Mouse (Mus musculus) embryonic fibroblast, embryonic 13.5 days (primary cell): ENCODE results near the gene Pcdh9.

Source experiments
- CTCF ChIP-seq: IDR thresholded peaks from 2 replicates; pipeline ENCODE4 v1.5.1; 2011; ENCODE audit warnings: mild to moderate bottlenecking, control low read depth, low read length, moderate library complexity, borderline replicate concordance; ENCODE audit not compliant: insufficient read depth
- POLR2A ChIP-seq: IDR thresholded peaks from 2 replicates; pipeline ENCODE4 v1.6.1; 2011; ENCODE audit warnings: low read depth, mild to moderate bottlenecking, control low read depth, low read length, moderate library complexity

- TF ChIP-seq CTCF (no peak), POLR2A (no peak)
These were observed 473.7 kb downstream of the Pcdh9 start for GRCm38 (mm10) chr14:93416752-93417151.
